Comparison of ENCODE assay signal across 12 mouse cellular contexts in the genomic region with DNA sequence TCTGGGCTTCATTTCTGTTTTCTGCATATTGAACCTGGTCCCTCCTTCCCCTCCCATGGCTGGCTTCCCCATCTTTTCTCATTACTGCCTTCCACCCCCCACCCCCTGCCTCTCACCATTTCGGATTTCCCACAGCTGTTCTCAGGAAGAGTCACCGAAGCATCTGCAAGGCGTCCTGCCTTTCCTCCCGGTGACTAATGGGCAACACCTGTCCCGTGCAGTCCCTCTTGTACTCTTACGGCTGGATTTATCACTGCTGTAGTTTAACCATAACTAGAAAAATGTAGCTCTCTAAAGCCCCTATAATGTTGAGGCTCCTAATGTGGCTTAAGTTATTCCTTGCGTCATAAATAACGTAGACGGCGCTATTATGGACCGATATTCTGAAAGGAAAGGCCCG.
"Had no signal": no experiment of that assay in that cellular context is flagged by ENCODE, and none has a peak within 500 bp of the region (broad histone marks: within the 10 kb centered on the region; RNA-seq: fewer than 3 reads in every experiment).

No protein-coding gene starts in this region.

- H3K9me3 ChIP-seq: limb, embryonic 15.5 days; liver, embryonic 13.5 days; midbrain, embryonic 15.5 days; neural tube, embryonic 12.5 days had no signal

- DNase-seq: kidney, adult 18-20 months; kidney, postnatal 25 days; layer of hippocampus, adult 9-11 months; layer of hippocampus, postnatal 36 days; liver, embryonic 13.5 days; lung, adult 18-20 months; right cerebral cortex, postnatal 14 days had no signal

- H3K27ac ChIP-seq: limb, embryonic 15.5 days; liver, embryonic 13.5 days; midbrain, embryonic 15.5 days; neural tube, embryonic 12.5 days had no signal

- H3K4me1 ChIP-seq: liver, embryonic 13.5 days had no signal

- H3K4me3 ChIP-seq: limb, embryonic 15.5 days; liver, embryonic 13.5 days; midbrain, embryonic 15.5 days; neural tube, embryonic 12.5 days had no signal

- H3K36me3 ChIP-seq: limb, embryonic 15.5 days; liver, embryonic 13.5 days; midbrain, embryonic 15.5 days; neural tube, embryonic 12.5 days had no signal

- H3K4me2 ChIP-seq: limb, embryonic 15.5 days; liver, embryonic 13.5 days; midbrain, embryonic 11.5 days; midbrain, embryonic 15.5 days; neural tube, embryonic 12.5 days had no signal

- ATAC-seq: inflammation-experienced regulatory T-cells, adult 6 months; midbrain, embryonic 15.5 days had no signal

- H3K27me3 ChIP-seq: limb, embryonic 15.5 days; liver, embryonic 13.5 days; midbrain, embryonic 15.5 days; neural tube, embryonic 12.5 days had no signal

- H3K9ac ChIP-seq: limb, embryonic 15.5 days; liver, embryonic 13.5 days; midbrain, embryonic 15.5 days; neural tube, embryonic 12.5 days had no signal
